Mouse (Mus musculus): Measurements from ENCODE around the gene Ttll11. TPM values are rescaled to one million over a fixed set of nuclear protein-coding genes. Genes with fewer than 3 reads are reported as not detected.
A peak's percentile ranks its signal among the peaks of the same experiment; 100 is the strongest.

Gene Ttll11
- polyA plus RNA-seq, 1 experiment from 2014 or later = 3.0 TPM

DNA sequence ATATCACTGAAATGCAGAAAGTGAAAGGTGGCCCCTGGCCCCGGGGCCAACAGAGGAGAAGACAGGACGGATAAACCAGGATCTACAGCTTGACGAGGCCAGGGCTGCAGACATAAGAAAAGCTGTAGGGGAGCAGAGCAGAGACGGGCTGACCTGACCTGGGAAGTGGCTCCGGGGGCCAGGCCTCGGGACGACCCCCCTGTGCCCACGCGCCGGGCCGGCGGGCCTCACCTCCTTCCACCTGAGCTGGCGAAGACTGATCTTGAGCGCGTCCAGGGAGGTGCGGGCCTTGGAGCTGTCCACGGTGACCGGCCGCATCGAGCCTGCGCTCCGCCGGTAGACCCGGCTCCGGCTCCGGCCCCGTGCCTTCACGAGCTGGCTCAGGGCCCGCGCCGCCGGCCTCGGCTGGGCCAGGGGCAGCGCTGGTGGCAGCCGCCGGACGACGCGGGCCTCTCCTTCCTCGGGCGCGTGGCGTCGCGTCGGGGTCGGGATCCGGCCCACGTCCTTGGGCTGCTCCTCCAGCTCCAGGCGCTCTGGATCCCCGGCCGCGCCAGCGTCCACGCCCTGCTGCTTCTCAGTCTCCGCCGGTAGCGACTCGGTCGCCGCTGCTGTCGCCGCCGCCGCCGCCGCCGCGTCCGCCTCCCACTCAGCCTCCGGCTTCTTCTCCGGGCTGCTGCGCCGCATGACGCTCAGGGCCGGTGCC lies 621 bp downstream of the Ttll11 start:
- H3K4me1 ChIP-seq (ENCODE audit: control insufficient read depth, insufficient read depth, low read length) = peaks cover 15% of the 10 kb centered on the region
- H3K4me3 ChIP-seq (ENCODE audit: low read depth, low read length) = peak overlapping the region; percentile 87
- ATAC-seq (ENCODE audit: low FRiP score) = peak; percentile 79
- H3K9ac ChIP-seq (ENCODE audit: low read length) = peak overlapping the region; percentile 89
- peak overlapping the region; percentile 36 for H3K27ac ChIP-seq (ENCODE audit: low read depth, low read length)
- under 1% methylated on average over 67 of the region's 76 CpGs for WGBS
- H3K9me3 ChIP-seq (ENCODE audit: control insufficient read depth, low read length) = no peaks in the 10 kb centered on the region
- peak overlapping the region; percentile 97 for H3K4me2 ChIP-seq
- DNase-seq (ENCODE audit: low spot score, missing footprints) = peak; percentile 93
- no peaks in the 10 kb centered on the region for H3K36me3 ChIP-seq (ENCODE audit: control insufficient read depth, insufficient read depth, low read length)
- H3K27me3 ChIP-seq (ENCODE audit: control insufficient read depth, insufficient read depth, low read length) = no peaks in the 10 kb centered on the region

DNA sequence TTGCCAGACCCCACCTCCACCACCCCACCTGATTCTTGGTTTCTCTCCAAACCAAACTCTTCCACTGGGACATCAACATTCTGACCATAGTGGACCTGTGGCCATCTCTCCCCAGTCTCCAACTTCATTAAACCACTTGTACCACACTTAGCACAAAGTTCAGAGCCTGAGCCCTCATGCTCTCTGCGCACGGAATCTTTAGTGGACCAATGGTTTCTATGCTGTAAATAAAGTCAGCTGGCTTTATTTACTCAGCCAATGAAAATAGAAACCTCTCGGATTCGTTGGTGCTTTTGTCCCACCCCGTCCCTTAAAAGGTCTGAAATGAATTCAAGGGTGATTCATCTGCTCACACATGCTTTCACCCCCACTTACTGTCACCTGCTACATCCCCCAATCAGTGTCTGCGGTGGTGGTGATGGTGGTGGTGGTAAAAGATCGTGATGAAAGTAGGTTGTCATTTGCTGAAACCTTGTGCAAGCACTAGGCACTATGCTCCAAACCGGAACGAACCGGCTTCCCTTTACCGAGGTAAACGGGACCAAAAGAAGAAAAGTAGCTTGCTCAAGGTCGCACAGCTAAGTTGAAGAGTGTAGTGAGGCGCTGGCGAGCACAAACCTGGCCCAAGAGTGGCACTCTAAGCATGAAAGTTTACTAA lies 1.3 kb downstream of the Ttll11 start:
- ATAC-seq (ENCODE audit: low FRiP score) (no peak; the same call in 1 of the 2 replicates), DNase-seq (ENCODE audit: low spot score, missing footprints) (peak; percentile 86)
- Histone ChIP-seq H3K9ac (ENCODE audit: low read length) (peak overlapping the region; percentile 89), H3K9me3 (ENCODE audit: control insufficient read depth, low read length) (no peaks in the 10 kb centered on the region), H3K4me2 (peak overlapping the region; percentile 97), H3K27ac (ENCODE audit: low read depth, low read length) (no peak overlapping the region), H3K27me3 (ENCODE audit: control insufficient read depth, insufficient read depth, low read length) (no peaks in the 10 kb centered on the region), H3K4me3 (ENCODE audit: low read depth, low read length) (peak overlapping the region; percentile 87), H3K36me3 (ENCODE audit: control insufficient read depth, insufficient read depth, low read length) (no peaks in the 10 kb centered on the region), H3K4me1 (ENCODE audit: control insufficient read depth, insufficient read depth, low read length) (peaks cover 15% of the 10 kb centered on the region)
- WGBS = 28% methylated on average over 15 of the region's 15 CpGs

DNA sequence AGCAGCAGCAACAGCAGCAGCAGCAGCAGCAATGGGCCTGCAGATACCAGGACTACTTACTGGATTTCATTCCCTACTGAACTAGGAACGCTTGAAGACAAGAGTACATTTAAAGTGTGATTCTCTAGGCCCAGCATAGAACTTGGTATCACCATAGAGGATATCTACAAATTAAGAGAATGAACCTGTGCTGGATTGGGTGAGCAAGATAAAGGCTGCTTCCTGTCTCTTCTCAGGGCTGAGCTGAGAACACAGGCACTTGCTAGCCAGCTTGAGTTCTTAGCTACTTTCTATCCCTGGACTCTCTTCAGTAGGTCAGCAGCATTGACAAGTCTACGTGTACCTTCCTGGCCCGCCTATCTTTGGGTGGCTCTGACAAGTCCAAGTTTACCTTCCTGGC lies 2.0 kb downstream of the Ttll11 start:
- no peaks in the 10 kb centered on the region for H3K36me3 ChIP-seq (ENCODE audit: control insufficient read depth, insufficient read depth, low read length)
- no peak for ATAC-seq (ENCODE audit: low FRiP score)
- no peak overlapping the region for H3K4me3 ChIP-seq (ENCODE audit: low read depth, low read length)
- H3K4me2 ChIP-seq = no peak overlapping the region; the same call in 1 of the 2 replicates
- WGBS = 93% methylated on average over 3 of the region's 3 CpGs
- H3K4me1 ChIP-seq (ENCODE audit: control insufficient read depth, insufficient read depth, low read length) = peaks cover 15% of the 10 kb centered on the region
- H3K9me3 ChIP-seq (ENCODE audit: control insufficient read depth, low read length) = no peaks in the 10 kb centered on the region
- no peak overlapping the region for H3K9ac ChIP-seq (ENCODE audit: low read length)
- no peak for DNase-seq (ENCODE audit: low spot score, missing footprints)
- H3K27me3 ChIP-seq (ENCODE audit: control insufficient read depth, insufficient read depth, low read length) = no peaks in the 10 kb centered on the region
- no peak overlapping the region for H3K27ac ChIP-seq (ENCODE audit: low read depth, low read length)

DNA sequence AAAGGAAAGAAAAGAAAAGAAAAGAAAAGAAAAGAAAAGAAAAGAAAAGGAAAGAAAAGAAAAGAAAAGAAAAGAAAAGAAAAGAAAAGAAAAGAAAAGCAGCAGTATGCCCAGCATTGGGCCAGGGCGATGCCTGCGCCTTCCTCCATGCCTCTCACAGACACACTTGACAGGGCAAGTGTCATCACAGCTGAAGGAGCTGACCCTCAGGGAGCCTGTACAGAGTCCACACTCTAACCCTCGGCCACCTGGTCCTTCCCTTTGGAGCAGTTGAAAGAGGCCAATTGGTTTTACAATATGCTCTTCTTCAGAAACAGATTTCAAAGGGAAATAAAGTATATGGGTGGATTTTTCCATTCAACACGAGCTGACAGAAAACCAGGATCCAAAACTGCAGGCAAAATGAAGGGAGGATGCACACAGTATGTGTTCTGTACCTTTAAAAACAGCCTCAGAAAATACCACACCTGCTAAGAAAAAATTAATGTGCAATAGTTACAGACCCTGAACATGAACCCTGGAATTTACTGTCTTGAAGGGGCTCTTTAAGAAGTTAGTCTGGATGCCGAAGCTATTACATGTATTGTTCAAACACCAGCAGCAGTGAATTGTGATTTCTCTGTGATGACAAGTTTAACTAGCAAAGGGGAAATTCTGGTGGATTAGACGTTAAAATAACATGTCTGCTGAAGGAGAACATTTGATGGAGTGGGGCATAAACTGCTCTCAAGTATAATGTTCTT lies 7.3 kb downstream of the Ttll11 start:
- Histone ChIP-seq H3K9ac (ENCODE audit: low read length) (no peak overlapping the region), H3K4me3 (ENCODE audit: low read depth, low read length) (no peak overlapping the region), H3K27me3 (ENCODE audit: control insufficient read depth, insufficient read depth, low read length) (no peaks in the 10 kb centered on the region), H3K4me2 (no peak overlapping the region), H3K36me3 (ENCODE audit: control insufficient read depth, insufficient read depth, low read length) (no peaks in the 10 kb centered on the region), H3K9me3 (ENCODE audit: control insufficient read depth, low read length) (no peaks in the 10 kb centered on the region), H3K27ac (ENCODE audit: low read depth, low read length) (no peak overlapping the region), H3K4me1 (ENCODE audit: control insufficient read depth, insufficient read depth, low read length) (0 out of 2 replicates have a peak, but pooled peaks cover under 1% of the 10 kb centered on the region)
- DNase-seq (ENCODE audit: low spot score, missing footprints) (no peak), ATAC-seq (ENCODE audit: low FRiP score) (no peak)
- WGBS = 69% methylated on average over 6 of the region's 6 CpGs

DNA sequence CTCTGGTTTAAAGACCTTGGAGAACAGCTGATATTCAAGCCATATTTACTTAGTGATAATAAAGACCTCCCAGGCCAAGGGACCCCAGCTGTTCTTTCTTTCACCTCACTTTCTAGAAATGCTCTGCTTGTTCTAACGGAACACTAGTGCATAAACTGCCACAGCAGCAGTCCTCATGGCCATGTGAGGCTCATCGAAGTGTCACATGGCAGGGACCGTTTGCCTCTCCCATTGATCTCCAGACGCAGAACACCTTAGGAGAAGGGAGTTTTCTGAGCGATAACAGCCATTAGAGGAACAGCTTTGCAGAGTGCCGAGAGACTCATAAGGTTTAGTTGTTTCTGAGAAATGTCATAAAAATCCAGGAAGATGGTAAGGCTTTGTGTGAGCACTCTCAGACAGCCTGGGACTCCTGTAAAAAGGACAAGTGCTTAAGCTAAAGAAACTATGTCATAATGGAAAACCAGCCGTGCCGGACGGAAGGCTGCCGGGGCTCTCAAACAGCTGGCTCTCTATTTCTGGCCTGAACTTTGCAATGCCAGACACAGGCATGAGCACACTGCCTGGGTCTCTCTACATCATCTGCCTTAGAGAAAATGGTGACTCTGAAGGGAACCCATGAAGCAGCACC lies 13.7 kb downstream of the Ttll11 start:
- WGBS = 91% methylated on average over 10 of the region's 10 CpGs
- no peak for ATAC-seq (ENCODE audit: low FRiP score)
- no peak overlapping the region for H3K9ac ChIP-seq (ENCODE audit: low read length)
- no peaks in the 10 kb centered on the region for H3K27me3 ChIP-seq (ENCODE audit: control insufficient read depth, insufficient read depth, low read length)
- H3K36me3 ChIP-seq (ENCODE audit: control insufficient read depth, insufficient read depth, low read length) = no peaks in the 10 kb centered on the region
- H3K9me3 ChIP-seq (ENCODE audit: control insufficient read depth, low read length) = no peaks in the 10 kb centered on the region
- no peaks in the 10 kb centered on the region for H3K4me1 ChIP-seq (ENCODE audit: control insufficient read depth, insufficient read depth, low read length)
- H3K4me2 ChIP-seq = no peak overlapping the region
- no peak overlapping the region for H3K27ac ChIP-seq (ENCODE audit: low read depth, low read length)
- H3K4me3 ChIP-seq (ENCODE audit: low read depth, low read length) = no peak overlapping the region
- DNase-seq (ENCODE audit: low spot score, missing footprints) = no peak

DNA sequence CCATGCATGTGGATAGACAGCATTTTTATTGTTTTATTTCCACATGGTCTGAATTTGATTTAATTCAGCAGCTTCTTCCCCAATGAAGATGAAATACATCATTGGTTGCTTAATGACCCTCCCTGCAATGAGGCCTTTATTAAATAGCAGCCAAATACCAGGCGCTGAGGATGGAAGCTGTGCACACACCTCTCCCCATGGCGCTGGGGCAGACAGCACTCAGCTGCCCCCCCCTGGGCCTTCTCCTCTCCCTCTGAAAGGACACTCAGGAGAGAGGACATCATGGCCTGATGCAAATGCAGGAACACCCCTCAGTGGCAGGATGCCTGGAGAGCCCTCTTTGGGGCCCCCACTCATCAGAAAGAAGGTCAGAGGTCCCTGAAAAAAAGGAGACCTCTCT lies 16.4 kb downstream of the Ttll11 start:
- ATAC-seq (ENCODE audit: low FRiP score) = no peak
- WGBS = 80% methylated on average over 2 of the region's 2 CpGs
- Histone ChIP-seq H3K4me3 (ENCODE audit: low read depth, low read length) (no peak overlapping the region), H3K9ac (ENCODE audit: low read length) (no peak overlapping the region), H3K27ac (ENCODE audit: low read depth, low read length) (no peak overlapping the region), H3K27me3 (ENCODE audit: control insufficient read depth, insufficient read depth, low read length) (no peaks in the 10 kb centered on the region), H3K4me2 (no peak overlapping the region), H3K9me3 (ENCODE audit: control insufficient read depth, low read length) (no peaks in the 10 kb centered on the region), H3K36me3 (ENCODE audit: control insufficient read depth, insufficient read depth, low read length) (no peaks in the 10 kb centered on the region), H3K4me1 (ENCODE audit: control insufficient read depth, insufficient read depth, low read length) (no peaks in the 10 kb centered on the region)
- DNase-seq (ENCODE audit: low spot score, missing footprints) = no peak

DNA sequence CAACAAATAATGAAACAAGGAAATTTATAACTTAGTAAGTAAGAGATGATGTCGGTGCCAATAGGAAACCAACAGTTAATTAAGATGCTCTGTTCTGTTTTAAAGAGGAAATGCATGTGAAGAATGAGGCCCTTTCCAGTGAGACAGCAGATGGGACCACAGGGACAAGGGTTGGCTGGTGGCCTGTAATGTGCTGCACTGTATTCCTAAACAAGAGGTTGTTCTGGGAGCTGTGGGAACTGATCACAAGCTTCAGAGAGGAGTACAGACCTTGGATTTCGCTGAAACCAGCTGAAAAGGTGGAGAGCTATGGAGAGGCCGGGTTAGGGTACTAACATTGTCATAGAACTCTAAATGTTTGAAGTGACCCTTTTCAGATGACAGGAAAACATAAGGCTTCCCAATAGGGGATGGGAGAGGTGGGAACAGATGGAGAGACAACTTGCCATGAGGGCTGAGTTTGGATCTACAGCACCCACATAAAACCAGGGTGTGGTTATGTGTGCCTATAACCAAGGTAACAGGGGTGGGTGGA lies 18.1 kb downstream of the Ttll11 start:
- Histone ChIP-seq H3K36me3 (ENCODE audit: control insufficient read depth, insufficient read depth, low read length) (no peaks in the 10 kb centered on the region), H3K4me1 (ENCODE audit: control insufficient read depth, insufficient read depth, low read length) (no peaks in the 10 kb centered on the region), H3K27ac (ENCODE audit: low read depth, low read length) (no peak overlapping the region), H3K4me3 (ENCODE audit: low read depth, low read length) (no peak overlapping the region), H3K4me2 (no peak overlapping the region), H3K9ac (ENCODE audit: low read length) (no peak overlapping the region), H3K9me3 (ENCODE audit: control insufficient read depth, low read length) (no peaks in the 10 kb centered on the region), H3K27me3 (ENCODE audit: control insufficient read depth, insufficient read depth, low read length) (no peaks in the 10 kb centered on the region)
- DNase-seq (ENCODE audit: low spot score, missing footprints) (no peak), ATAC-seq (ENCODE audit: low FRiP score) (no peak)
- WGBS = 84% methylated on average over 3 of the region's 3 CpGs

DNA sequence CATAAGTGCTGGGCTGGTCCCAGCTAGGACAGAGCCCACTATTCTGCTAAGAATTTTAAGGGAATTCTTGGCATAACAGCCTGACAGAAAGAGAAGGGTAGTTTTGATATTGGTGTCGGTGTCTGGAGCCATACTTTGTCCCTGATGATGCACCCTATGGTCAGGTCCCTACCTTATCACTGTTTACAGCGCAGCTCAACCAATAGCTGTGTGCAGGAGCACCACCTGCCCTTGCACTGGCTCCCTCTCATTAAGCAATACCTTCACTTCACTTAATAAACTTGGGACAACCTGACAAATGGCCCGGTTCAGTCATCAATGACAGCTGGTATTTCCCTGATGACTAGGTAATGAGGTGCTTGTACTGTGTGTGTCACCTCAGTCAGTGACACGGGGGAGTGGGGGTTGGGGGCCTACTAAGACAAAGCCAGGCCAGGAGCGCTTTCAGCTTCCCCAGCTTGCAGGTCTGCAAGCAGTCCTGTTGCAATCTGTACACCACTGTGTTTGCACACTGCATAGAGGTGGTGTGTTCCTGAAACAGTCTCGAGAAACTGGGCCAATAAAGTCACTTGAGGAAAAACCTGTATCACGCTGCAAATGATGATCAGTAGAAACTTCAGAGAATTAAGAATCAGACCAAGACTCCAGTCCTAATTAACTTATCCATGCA lies 22.1 kb downstream of the Ttll11 start:
- Histone ChIP-seq H3K36me3 (ENCODE audit: control insufficient read depth, insufficient read depth, low read length) (no peaks in the 10 kb centered on the region), H3K9me3 (ENCODE audit: control insufficient read depth, low read length) (no peaks in the 10 kb centered on the region), H3K9ac (ENCODE audit: low read length) (no peak overlapping the region), H3K27ac (ENCODE audit: low read depth, low read length) (no peak overlapping the region), H3K4me2 (no peak overlapping the region), H3K4me3 (ENCODE audit: low read depth, low read length) (no peak overlapping the region), H3K27me3 (ENCODE audit: control insufficient read depth, insufficient read depth, low read length) (no peaks in the 10 kb centered on the region), H3K4me1 (ENCODE audit: control insufficient read depth, insufficient read depth, low read length) (no peaks in the 10 kb centered on the region)
- DNase-seq (ENCODE audit: low spot score, missing footprints) = no peak
- WGBS = 80% methylated on average over 7 of the region's 7 CpGs
- ATAC-seq (ENCODE audit: low FRiP score) = no peak
